Mouse (Mus musculus) erythroblast, embryonic 14.5 days (primary cell): ENCODE measurements around the gene Mpdu1.

ENCODE experiments used
- GATA1 ChIP-seq: IDR thresholded peaks from 2 replicates; pipeline ENCODE4 v1.6.1; 2012; ENCODE audit warnings: low read length, inconsistent platforms, mixed read lengths
- TAL1 ChIP-seq: IDR thresholded peaks from 3 replicates; pipeline ENCODE4 v1.6.1; 2012; ENCODE audit warnings: low read length, inconsistent platforms, mixed read lengths

GRCm38 (mm10) chr11:69616781-69617180 lies 45.7 kb downstream of the Mpdu1 start:
- no peak for TF ChIP-seq GATA1
- TF ChIP-seq TAL1 = no peak
